Mouse (Mus musculus) midbrain, embryonic 10.5 days (tissue): ENCODE data around the gene Gnai2. TPM values are rescaled to one million over a fixed set of nuclear protein-coding genes. Genes with fewer than 3 reads are reported as not detected.

ENCODE experiments used
- DNase-seq: peaks from one replicate; pipeline ENCODE4 v3.0.0-alpha.2; 2017; ENCODE audit warnings: low spot score
- H3K27ac ChIP-seq: fragments of 300-500 bp; sonication (generic); replicated peaks from 2 replicates; pipeline ENCODE4 v1.5.1; 2016; ENCODE audit warnings: mild to moderate bottlenecking
- H3K27me3 ChIP-seq: fragments of 300-500 bp; sonication (generic); 2 replicates; pipeline ENCODE4 v1.6.1; 2016; ENCODE audit warnings: low read depth, mild to moderate bottlenecking; ENCODE audit not compliant: poor library complexity, severe bottlenecking
- H3K36me3 ChIP-seq: fragments of 300-500 bp; sonication (generic); 2 replicates; pipeline ENCODE4 v1.6.1; 2016; ENCODE audit warnings: mild to moderate bottlenecking, moderate library complexity
- H3K4me1 ChIP-seq: fragments of 300-500 bp; sonication (generic); 2 replicates; pipeline ENCODE4 v1.6.1; 2016
- H3K4me3 ChIP-seq: fragments of 300-500 bp; sonication (generic); 2 replicates; pipeline ENCODE4 v1.5.1; 2016; ENCODE audit warnings: mild to moderate bottlenecking, moderate library complexity
- H3K9me3 ChIP-seq: fragments of 300-500 bp; sonication (generic); replicated peaks from 2 replicates; pipeline ENCODE4 v1.6.1; 2016; ENCODE audit warnings: mild to moderate bottlenecking
- WGBS: fragments of 180-500 bp; shearing (Covaris S2); methylation state at CpG from one replicate; pipeline ENCODE4 v1.1.7; 2016; 5-methylcytosine and 5-hydroxymethylcytosine counted together
- polyA plus RNA-seq: library from polyadenylated mRNA; unstranded; fragments of >200 nt; fragmentation: Nextera tagmentation; extraction: Ambion mirVana; gene quantifications from 2 replicates; pipeline ENCODE4 v1.2.1, GENCODE M21; 2016

Gnai2 gene
- polyA plus RNA-seq, 1 experiment from 2014 or later = 629 TPM

- Histone ChIP-seq H3K4me3 (peak overlapping the region; percentile 94), H3K9me3 (no peaks in the 10 kb centered on the region), H3K27me3 (no peaks in the 10 kb centered on the region), H3K36me3 (peaks cover 19% of the 10 kb centered on the region), H3K27ac (peak overlapping the region; percentile 98), H3K4me1 (peaks cover 90% of the 10 kb centered on the region)
- under 1% methylated on average over 35 of the region's 35 CpGs for WGBS
- no peak for DNase-seq
These were observed 525 bp downstream of the Gnai2 start for GRCm38 (mm10) chr9:107634406-107635278.

- Histone ChIP-seq H3K4me1 (peaks cover 90% of the 10 kb centered on the region), H3K36me3 (peaks cover 25% of the 10 kb centered on the region), H3K9me3 (no peaks in the 10 kb centered on the region), H3K27ac (peak overlapping the region; percentile 98), H3K27me3 (no peaks in the 10 kb centered on the region), H3K4me3 (peak overlapping the region; percentile 94)
- 1% methylated on average over 15 of the region's 15 CpGs for WGBS
- peak; percentile 53 for DNase-seq
These were observed 1.3 kb downstream of the Gnai2 start for GRCm38 (mm10) chr9:107633661-107634405.

GRCm38 (mm10) chr9:107633091-107633660, 2.0 kb downstream of the Gnai2 start:
- DNase-seq = peak; percentile 74
- Histone ChIP-seq H3K9me3 (no peaks in the 10 kb centered on the region), H3K27ac (peak overlapping the region; percentile 98), H3K27me3 (no peaks in the 10 kb centered on the region), H3K4me1 (peaks cover 96% of the 10 kb centered on the region), H3K36me3 (peaks cover 32% of the 10 kb centered on the region), H3K4me3 (peak overlapping the region; percentile 94)
- under 1% methylated on average over 33 of the region's 33 CpGs for WGBS

GRCm38 (mm10) chr9:107632478-107632877, 2.7 kb downstream of the Gnai2 start:
- H3K36me3 ChIP-seq = peaks cover 39% of the 10 kb centered on the region
- WGBS = 52% methylated on average over 6 of the region's 6 CpGs
- peaks cover 96% of the 10 kb centered on the region for H3K4me1 ChIP-seq

GRCm38 (mm10) chr9:107631861-107632260, 3.3 kb downstream of the Gnai2 start:
- 70% methylated on average over 8 of the region's 8 CpGs for WGBS
- Histone ChIP-seq H3K27ac (peak overlapping the region; percentile 98), H3K36me3 (peaks cover 39% of the 10 kb centered on the region), H3K4me3 (peak overlapping the region; percentile 94), H3K27me3 (no peaks in the 10 kb centered on the region), H3K4me1 (peaks cover 96% of the 10 kb centered on the region), H3K9me3 (no peaks in the 10 kb centered on the region)
- DNase-seq = no peak

More at GRCm38 (mm10) chr9:107632478-107632877, 2.7 kb downstream of the Gnai2 start:
- peak overlapping the region; percentile 94 for H3K4me3 ChIP-seq
- H3K27ac ChIP-seq = peak overlapping the region; percentile 98
- H3K27me3 ChIP-seq = no peaks in the 10 kb centered on the region
- no peak for DNase-seq
- no peaks in the 10 kb centered on the region for H3K9me3 ChIP-seq

GRCm38 (mm10) chr9:107631311-107631826, 3.8 kb downstream of the Gnai2 start:
- 34% methylated on average over 9 of the region's 9 CpGs for WGBS
- peak overlapping the region; percentile 94 for H3K4me3 ChIP-seq
- H3K27me3 ChIP-seq = no peaks in the 10 kb centered on the region
- H3K27ac ChIP-seq = peak overlapping the region; percentile 98
- H3K4me1 ChIP-seq = peaks cover 96% of the 10 kb centered on the region
- no peaks in the 10 kb centered on the region for H3K9me3 ChIP-seq
- H3K36me3 ChIP-seq = peaks cover 42% of the 10 kb centered on the region
- DNase-seq = no peak

GRCm38 (mm10) chr9:107630576-107630975, 4.6 kb downstream of the Gnai2 start:
- peak; percentile 92 for DNase-seq
- peaks cover 50% of the 10 kb centered on the region for H3K36me3 ChIP-seq
- 5% methylated on average over 4 of the region's 4 CpGs for WGBS
- H3K27ac ChIP-seq = peak overlapping the region; percentile 98
- H3K9me3 ChIP-seq = no peaks in the 10 kb centered on the region
- no peaks in the 10 kb centered on the region for H3K27me3 ChIP-seq
- H3K4me3 ChIP-seq = peak overlapping the region; percentile 94
- peaks cover 96% of the 10 kb centered on the region for H3K4me1 ChIP-seq

GRCm38 (mm10) chr9:107629901-107630425, 5.2 kb downstream of the Gnai2 start:
- H3K36me3 ChIP-seq = peaks cover 56% of the 10 kb centered on the region
- H3K4me3 ChIP-seq = peak overlapping the region; percentile 94
- no peaks in the 10 kb centered on the region for H3K27me3 ChIP-seq
- no peaks in the 10 kb centered on the region for H3K9me3 ChIP-seq
- H3K27ac ChIP-seq = peak overlapping the region; percentile 98
- H3K4me1 ChIP-seq = peaks cover 96% of the 10 kb centered on the region
- WGBS = 5% methylated on average over 14 of the region's 14 CpGs
- peak; percentile 68 for DNase-seq

- peak overlapping the region; percentile 98 for H3K27ac ChIP-seq
- H3K36me3 ChIP-seq = peaks cover 62% of the 10 kb centered on the region
- 32% methylated on average over 4 of the region's 4 CpGs for WGBS
- H3K4me1 ChIP-seq = peaks cover 100% of the 10 kb centered on the region
- no peaks in the 10 kb centered on the region for H3K9me3 ChIP-seq
- no peak for DNase-seq
- H3K27me3 ChIP-seq = no peaks in the 10 kb centered on the region
- peak overlapping the region; percentile 94 for H3K4me3 ChIP-seq
These were observed 5.8 kb downstream of the Gnai2 start for GRCm38 (mm10) chr9:107629411-107629730.

- no peaks in the 10 kb centered on the region for H3K9me3 ChIP-seq
- DNase-seq = no peak
- H3K36me3 ChIP-seq = peaks cover 67% of the 10 kb centered on the region
- peaks cover 100% of the 10 kb centered on the region for H3K4me1 ChIP-seq
- 38% methylated on average over 14 of the region's 15 CpGs for WGBS
- H3K27ac ChIP-seq = peak overlapping the region; percentile 98
- no peaks in the 10 kb centered on the region for H3K27me3 ChIP-seq
- H3K4me3 ChIP-seq = peak overlapping the region; percentile 94
These were observed 6.3 kb downstream of the Gnai2 start for GRCm38 (mm10) chr9:107628721-107629410.

- peak overlapping the region; percentile 94 for H3K4me3 ChIP-seq
- 21% methylated on average over 20 of the region's 20 CpGs for WGBS
These were observed 7.5 kb downstream of the Gnai2 start for GRCm38 (mm10) chr9:107627387-107628255.

More at GRCm38 (mm10) chr9:107627387-107628255, 7.5 kb downstream of the Gnai2 start:
- H3K27ac ChIP-seq = peak overlapping the region; percentile 98
- peaks cover 71% of the 10 kb centered on the region for H3K36me3 ChIP-seq
- no peaks in the 10 kb centered on the region for H3K9me3 ChIP-seq
- peaks cover 87% of the 10 kb centered on the region for H3K4me1 ChIP-seq
- peak; percentile 53 for DNase-seq
- H3K27me3 ChIP-seq = no peaks in the 10 kb centered on the region
